Mouse (Mus musculus) spleen, adult 12 weeks (tissue): ENCODE data around the gene Leng8.
A peak's percentile ranks its signal among the peaks of the same experiment; 100 is the strongest.
"Not testable (repeated sequence)": the region's sequence is repeated elsewhere in the genome, so short reads cannot be mapped to it uniquely, and the experiment has no call there.

Source experiments
- DNase-seq: peaks from one replicate; pipeline ENCODE4 v3.0.0; 2022; ENCODE audit warnings: low spot score

The Leng8 gene

DNA sequence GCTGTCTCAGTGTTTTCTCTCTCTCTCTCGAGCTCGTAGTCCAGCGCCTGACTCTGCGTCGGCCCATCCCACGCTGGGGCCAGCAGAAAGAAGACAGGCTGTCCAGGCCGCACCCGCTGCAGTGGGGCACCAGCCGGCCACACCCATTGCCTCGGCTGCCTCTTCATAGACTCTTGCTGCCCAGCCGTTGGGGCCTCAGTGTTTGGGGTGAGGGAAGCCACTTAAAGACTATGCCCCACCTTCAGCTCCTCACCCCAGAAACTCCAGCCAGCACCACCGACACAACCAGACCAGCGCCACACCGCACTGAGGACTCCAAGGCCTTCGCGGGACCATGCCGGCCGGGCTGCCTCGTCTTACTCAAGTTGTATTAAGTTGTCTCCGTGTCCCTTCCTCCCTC, 10.5 kb downstream of the Leng8 start:
- no peak for DNase-seq

DNA sequence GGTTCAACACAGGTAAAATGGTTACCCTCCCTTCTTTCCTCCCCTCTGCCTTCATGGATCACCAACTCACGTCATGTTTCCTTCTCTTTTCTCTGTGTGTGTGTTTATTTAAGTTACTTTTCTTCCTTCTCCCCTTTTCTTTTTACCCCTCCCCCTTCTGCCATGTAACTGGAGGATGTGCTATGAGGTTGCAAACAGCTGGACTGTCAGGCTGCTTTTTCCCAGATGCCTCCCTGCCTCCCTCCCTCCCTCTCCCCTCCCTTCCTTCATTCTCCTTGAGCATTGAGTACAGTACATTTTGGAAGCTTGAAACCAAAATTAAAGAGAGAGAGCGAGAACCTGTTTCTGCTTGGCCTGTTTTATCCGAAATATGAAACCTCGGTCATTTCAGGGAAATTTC, 11.0 kb downstream of the Leng8 start:
- DNase-seq: no peak

DNA sequence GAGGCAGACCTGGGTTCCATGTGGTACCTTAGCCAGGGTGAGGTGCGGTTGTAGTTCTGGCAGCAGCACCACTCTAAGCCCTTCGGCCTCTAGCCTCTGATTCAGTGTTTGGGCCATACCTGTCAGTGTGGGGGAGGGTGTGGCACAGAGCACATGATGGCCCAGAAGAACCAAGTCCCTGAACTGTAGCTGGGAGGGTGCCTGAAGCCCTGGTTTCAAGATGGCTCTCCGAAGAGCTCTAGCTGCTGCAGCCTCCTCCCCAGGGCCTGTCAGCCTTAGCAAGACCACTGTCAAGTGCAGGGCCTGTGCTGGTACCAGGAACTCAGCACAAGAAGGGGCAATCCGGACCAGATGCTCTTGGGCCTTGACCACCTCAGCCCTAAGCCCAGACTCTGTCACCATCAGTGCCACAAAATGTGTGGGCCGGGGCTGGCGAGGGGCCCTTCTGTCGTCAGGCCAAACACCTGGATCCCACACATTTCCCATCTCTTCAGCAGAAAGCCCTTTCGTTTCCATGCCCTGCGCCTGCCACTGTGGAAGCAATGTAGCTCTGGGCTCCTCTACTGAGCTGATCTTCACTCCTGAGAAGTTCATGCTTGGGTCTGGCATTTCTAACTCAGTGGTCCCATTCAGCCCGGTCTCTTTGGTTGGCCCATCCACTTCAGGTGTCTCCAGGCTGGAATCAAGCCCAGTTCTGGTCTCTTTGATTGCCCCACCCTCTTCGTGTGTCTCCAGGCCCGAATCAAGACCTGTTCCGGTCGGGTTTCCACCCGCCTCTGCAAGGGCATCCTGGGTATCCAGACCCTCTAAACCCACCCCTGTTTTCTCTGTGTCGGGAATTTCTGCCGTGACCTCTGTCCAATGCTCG, 11.7 kb downstream of the Leng8 start:
- DNase-seq: no peak

DNA sequence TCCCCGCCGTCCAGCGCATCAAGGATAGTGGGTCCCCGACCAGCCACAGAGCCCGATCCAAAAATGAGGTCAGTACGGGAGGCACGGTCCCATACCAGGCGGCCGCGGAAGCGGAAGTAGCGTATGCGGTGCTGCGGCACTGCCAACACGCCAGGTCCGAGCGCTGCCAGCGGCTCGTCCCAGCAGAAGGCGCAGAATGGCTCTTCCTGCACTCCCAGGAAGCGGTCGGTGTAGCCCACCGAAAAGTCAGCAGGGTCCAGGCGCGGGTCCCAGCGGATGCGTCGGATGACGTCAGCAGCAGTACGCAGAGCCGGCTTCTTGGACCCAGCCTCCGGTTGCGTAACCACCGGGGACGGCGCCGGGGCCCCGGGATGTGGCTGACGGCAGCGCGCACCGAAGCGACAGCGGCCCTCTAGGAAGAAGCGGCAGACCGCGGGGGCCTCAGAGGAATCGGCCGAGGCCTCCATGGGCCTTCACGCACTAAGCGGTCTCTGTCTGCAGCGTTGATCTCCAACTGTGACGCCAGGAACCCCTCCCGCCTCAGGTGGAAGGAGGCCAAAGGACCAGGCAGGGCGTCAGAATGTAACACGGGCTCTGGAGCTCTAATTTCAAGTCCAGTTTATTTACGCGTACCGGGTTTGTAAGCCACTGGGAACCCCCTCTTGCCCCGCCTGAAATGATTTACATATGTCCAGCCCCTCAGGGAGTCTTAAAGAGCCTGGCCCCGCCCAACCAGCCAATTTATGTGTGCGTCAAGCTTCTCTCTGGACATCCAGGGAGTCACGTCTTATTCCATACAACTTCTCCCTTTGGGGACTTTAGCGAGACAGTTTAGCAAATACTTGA, 12.6 kb downstream of the Leng8 start:
- peak; percentile 70 for DNase-seq

DNA sequence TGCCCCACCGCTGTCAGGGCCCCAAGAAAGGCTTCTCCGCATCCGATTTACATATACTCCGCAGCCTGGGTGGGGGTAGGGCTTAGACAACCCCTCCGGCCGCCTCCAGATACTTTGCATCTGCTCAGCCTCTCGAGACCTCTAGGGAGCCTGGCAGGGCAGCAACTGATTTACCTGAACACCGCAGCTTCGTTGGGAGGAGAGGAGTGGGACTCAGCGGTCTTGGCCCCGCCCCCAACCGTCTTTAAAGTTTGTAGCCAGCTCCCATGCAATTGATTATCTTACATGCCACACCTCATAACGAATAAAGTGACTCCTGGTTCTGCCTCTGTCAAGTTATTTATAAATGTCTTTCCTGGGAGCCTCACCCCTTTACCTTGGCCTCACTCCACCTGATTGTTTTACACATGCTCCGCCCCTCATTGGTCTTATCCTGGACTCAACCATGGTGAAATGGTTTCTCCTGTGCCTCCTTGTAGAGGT, 13.3 kb downstream of the Leng8 start, which contains the start of gene Leng9:
Leng9 (minus strand) TSS at position 316 of the 483 bp plus-strand sequence.
- DNase-seq: no peak

DNA sequence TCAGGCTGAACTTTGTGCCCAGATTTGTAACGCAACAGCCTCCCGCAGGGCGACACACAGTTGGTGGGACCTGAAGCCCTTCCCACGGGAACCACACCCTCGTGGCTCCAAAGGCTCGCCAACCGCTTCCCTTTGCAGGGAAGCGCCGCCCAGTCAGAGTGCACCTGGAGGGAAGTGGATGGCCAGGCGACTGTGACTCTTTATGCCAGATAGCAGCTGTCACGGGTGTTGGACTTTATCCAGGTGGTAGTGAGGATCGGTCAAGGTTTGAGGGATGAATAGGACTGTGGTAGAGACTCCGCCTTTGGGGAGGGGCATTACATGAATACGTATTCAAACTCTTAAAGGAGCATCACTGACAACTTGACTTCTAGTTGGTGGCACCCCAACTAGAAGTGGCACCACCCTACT, 14.0 kb downstream of the Leng8 start:
- peak; percentile 25 for DNase-seq

DNA sequence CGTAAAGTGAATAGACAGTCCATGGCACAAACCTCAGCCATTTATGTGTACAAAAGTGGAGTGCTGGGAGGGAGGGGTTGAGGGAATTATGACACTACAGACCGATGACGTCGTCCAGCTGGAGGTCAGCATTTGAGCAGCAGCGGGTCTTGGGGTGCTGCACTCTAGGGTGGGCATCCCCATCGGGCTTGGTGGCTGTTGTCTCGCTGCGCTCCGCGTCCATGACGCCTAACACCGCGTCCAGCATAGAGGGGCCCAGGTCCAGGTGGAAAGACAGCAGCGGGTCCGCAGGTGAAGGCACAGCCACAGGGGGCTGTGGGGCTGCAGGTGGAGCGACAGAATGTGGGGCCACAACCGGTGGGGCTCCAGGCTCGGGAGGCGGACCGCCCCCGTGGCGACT, 14.4 kb downstream of the Leng8 start:
- no peak for DNase-seq

DNA sequence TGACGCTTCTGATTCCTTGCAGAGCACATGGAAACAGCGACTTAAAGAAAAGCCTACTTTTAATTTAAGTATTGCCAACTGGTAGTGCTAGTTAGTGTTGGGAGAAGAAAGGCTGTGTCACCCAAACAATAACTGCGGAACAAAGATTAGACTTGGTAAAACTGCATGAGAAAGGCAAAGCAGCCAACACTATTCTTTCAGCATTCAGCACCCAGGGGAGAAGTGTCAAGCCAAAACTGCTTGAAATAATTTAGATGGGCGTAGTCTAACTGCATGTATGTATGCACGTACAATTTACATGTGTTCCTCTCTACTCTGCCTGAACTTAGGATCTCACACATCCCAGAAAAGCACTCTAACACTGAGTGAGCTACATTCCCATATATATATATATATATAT, 17.5 kb downstream of the Leng8 start:
- no peak for DNase-seq

DNA sequence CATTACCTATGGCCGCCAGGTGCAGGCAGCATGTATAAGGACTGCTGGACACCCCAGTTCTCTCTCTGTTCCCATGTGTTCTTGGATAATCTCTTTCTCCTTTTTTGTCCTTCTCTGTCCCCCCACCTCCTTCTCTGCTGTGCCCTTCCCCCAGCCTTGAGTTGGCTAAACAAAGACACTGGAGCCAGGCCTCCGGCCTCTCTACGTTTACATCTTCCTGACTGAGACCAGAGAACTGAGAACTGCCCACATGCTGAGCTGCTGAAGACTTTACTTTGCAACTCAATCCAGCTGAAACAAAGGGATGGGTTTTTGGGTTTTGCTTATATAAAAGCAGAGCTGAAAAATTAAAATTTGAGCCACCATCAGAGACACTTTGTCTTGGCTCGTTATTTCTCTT, 18.1 kb downstream of the Leng8 start:
- no peak for DNase-seq

DNA sequence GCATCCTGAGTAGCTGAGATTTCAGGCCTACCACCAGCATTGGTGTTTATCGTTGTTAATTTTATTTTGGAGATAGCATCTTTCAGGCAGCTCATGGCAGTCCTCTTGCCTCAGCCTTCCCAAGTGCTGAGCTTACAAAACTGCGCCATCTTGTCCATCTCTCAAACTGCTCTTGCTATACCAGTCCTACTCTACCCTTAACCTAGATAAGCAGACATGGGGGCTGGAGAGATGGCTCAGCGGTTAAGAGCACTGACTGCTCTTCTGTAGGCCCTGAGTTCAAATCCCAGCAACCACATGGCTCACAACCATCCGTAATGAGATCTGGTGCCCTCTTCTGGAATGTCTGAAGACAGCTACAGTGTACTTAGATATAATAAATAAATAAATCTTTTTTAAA, 24.8 kb downstream of the Leng8 start:
- not testable (repeated sequence) for DNase-seq

DNA sequence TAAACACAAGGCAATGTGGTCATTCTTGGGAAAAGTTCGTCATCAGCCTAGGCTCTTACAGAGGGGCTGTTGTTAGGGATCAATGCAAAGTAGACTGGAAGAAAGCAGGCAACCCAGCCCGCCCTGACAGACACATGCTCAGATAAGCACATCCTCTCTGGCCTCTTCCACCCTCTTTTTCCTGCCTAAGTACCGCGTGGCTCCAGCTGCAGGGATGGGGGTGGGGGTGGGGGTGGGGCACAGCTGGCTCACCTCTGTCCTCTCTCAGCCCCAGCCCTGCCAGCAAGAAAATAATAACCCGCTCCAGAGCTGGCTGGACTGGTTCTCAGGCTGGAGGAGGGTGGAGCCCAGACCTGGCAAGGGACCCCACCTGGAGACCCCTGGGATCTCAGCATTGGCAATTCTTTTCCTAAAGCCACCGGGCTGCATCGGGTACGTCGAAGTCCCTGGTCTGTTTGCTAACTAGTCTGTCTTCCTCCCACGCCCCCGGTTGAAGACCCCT, 26.8 kb downstream of the Leng8 start:
- DNase-seq: no peak

DNA sequence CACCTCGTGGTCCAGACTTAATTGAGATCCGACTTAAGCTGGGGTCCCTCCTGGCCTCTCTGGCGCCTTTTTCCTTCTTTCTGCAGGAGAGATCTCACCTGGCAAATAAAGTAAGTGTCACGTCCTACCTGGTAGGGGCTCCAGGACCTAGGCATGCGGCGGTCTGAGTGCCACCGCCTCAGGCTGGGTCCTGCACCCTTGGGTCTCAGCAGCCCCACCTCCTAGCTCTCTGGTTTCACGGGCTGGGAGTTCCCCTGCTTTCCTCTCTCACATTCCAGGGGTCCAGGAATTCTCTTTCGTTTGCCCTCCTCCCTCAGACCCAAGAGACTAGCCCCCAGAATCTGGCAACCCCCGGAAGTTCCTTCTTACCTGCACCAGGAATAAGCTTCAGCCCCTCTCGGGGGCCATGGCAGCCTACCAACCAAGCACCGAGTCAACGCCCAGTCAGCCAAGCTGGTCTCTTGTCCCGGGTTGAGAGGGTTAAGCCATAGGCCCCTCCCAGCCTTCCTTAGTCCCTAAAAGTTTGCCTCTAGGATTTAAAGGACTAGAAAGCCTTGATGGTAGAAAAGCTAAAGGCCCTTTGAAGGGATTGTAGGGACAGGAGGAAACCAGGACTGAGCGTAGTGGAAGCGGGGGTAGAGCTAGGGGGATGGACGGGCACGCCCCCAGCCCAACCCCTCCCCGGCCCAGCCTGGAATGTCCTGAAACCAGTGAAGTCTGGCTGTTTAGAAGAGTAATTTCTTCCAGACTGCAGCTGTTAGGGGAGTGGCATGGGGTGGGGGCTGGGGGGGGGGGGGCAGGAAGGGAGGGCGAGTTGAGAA, 27.5 kb downstream of the Leng8 start, which contains the start of gene Cdc42ep5:
Cdc42ep5 (minus strand) TSS at position 771 of the 821 bp plus-strand sequence.
- no peak for DNase-seq

DNA sequence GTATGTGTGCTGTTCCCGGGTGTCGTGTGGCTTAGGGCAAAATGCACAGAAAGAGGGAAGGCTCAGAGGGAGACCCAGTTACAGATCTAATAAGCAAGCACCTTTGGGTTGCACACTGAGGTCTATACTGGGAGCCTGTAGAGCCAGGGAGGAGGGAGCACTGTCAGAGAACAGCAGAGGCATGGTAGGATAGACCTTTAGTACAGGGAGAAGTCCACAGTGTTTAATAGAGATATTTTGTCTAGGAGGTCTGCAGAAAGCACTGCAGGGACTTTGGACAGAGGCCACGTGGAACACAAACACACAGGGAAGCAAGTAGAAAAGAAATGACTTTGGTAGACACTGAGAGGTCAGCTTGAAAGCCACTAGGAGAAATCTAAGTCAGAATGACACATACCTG, 28.4 kb downstream of the Leng8 start:
- no peak for DNase-seq

DNA sequence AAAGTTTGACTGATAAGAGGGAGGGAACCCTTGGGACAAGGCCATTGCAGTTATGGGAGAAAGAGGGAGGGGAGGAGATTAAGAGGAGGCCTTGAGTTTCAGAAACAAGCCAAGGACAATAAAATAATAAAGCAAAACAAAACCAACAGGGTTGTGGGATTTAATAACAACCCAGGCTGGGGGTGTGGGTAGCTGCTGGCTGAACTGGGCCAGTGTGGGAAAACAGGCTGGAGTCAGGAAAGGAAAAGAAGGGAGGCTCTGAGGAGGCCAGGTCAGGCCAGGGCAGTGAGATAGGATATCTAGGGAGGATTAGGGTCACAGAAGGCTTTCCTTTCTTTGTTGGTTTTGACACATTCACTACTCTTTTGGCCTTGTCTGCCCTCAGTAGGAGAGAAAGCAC, 30.3 kb downstream of the Leng8 start:
- no peak for DNase-seq

DNA sequence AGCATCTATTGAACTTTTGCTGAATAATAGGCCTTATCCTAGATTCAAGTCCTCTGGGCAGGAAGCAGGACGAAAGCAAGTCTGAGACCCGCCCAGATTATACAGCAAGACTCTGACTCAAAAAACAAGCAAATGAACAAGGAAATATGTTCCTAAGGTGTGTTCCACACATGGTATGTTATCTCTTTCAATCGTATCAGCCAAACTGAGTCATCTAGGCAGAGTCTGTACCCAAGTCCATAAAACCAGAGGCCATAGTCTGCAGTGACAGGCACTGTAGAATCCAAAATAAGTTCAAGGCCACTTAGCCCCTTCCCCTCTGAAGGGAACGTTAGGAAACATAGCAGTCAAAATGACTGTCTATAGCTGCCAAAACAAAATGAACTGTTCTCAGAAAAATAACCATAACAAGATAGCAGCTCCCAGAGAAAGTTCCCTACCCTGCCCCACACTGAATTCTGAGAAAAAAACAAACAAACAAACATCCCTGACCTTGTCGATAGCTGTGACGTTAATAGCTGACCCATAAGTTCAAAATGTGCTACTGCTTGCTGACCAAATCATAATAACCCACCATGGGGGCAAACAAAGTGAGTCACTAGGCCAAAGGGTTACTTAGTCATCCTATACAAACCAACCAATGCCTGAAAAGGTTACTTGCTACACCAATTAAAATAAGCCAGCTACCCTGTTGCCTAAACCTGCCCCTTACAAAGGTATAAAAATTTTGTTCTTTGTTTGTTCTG, 33.5 kb downstream of the Leng8 start:
- no peak for DNase-seq

DNA sequence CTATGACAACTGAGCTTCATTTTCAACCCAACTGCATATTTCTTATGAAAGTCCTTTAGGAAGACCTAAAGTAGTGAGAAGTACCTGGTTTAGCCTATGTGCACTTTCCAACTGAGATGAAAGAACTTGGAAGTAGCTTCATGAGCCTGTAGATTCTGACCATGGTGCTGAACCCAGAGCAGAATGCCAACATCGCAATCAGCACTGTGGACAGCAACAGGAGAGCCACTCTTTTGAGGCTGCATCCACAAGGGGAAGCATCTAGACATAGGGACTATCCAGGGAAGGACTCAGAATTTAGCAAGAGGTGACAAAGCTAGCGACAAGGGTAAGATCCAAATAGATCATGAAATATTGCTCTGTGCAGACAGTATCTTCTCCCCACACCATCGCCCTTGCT, 41.6 kb downstream of the Leng8 start:
- no peak for DNase-seq
